Mouse (Mus musculus): Measurements from ENCODE around the gene Kdsr.
"Not testable (repeated sequence)": the region's sequence is repeated elsewhere in the genome, so short reads cannot be mapped to it uniquely, and the experiment has no call there.

Kdsr gene

DNA sequence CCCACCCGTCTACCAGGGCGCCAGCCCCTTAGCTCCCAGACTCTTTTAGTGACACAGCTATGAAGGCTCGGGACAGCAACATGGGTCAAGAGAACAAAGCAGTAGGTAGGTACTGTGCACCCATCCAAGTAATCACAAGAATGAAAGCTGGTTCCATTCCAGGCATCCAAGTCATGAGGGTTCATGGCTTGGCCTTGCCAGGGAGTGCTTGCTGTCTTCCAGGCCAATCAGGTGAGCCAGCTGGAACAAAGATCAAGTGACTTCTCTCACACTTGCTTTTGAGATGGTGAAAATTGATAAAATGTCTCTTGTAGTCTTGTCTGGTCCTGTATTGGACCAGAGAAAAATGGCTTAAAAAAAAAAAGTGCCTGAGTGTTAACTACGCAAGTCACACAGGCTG lies 18.8 kb downstream of the Kdsr start:
- no peak for DNase-seq (ENCODE audit: inconsistent age in 2 of 2, low spot score in 1 of 2)

- DNase-seq (ENCODE audit: inconsistent age in 2 of 2, low spot score in 1 of 2), result no peak
Observed at GRCm38 (mm10) chr1:106739810-106740209, 19.7 kb downstream of the Kdsr start.

GRCm38 (mm10) chr1:106738092-106738491 lies 21.4 kb downstream of the Kdsr start:
- DNase-seq (ENCODE audit: inconsistent age in 2 of 2, low spot score in 1 of 2), result no peak

DNA sequence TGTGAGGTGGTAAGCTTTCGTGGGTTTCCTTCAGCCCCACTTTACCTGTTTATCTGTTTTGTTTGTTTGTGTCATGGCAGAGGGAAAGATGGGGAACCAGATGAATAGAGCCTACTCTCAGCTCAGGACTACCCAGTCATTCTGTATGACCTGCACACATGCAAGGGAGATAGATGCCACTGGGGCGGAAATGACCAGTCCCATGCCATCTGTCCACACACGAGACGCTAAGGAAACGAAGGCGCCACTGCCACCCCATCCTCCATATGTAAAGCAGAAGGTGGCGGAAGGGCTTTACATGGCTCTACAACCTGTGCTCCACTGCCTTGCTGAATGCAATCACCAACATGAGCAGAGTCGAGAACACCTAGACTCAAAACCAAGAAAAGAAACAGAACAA lies 23.3 kb downstream of the Kdsr start:
- no peak for DNase-seq (ENCODE audit: inconsistent age in 2 of 2, low spot score in 1 of 2)

DNA sequence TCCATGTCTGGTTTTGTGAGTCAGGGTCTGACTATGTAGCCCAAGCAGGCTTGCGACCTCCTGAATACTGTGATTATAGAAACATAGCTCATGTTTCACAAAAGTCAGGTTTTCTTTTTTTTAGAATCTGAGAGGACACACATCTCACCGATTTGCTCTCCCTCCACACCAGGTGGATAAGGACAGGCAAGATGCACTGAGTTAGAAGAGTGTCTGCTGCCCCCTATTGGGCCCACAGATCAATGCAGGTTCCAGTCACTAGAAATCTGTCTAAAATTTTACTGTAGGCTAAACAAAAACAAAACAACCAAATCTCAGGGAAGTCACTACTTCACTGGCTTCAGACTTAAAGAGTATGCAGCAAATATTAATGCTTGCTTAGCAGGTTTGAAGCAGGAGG lies 23.9 kb downstream of the Kdsr start:
- peak; percentile 13 to 65 for DNase-seq (ENCODE audit: inconsistent age in 2 of 2, low spot score in 1 of 2)

GRCm38 (mm10) chr1:106722061-106722460 lies 37.5 kb downstream of the Kdsr start:
- no peak for DNase-seq (ENCODE audit: inconsistent age in 2 of 2, low spot score in 1 of 2)

GRCm38 (mm10) chr1:106717736-106718135 lies 41.8 kb downstream of the Kdsr start:
- DNase-seq (ENCODE audit: inconsistent age in 2 of 2, low spot score in 1 of 2), result not testable (repeated sequence)

- DNase-seq (ENCODE audit: inconsistent age in 2 of 2, low spot score in 1 of 2), result peak; percentile 62 to 89
Observed at GRCm38 (mm10) chr1:106717071-106717601, 42.4 kb downstream of the Kdsr start.

- DNase-seq (ENCODE audit: inconsistent age in 2 of 2, low spot score in 1 of 2), result no peak
Observed at GRCm38 (mm10) chr1:106716141-106716540, 43.4 kb downstream of the Kdsr start.

DNA sequence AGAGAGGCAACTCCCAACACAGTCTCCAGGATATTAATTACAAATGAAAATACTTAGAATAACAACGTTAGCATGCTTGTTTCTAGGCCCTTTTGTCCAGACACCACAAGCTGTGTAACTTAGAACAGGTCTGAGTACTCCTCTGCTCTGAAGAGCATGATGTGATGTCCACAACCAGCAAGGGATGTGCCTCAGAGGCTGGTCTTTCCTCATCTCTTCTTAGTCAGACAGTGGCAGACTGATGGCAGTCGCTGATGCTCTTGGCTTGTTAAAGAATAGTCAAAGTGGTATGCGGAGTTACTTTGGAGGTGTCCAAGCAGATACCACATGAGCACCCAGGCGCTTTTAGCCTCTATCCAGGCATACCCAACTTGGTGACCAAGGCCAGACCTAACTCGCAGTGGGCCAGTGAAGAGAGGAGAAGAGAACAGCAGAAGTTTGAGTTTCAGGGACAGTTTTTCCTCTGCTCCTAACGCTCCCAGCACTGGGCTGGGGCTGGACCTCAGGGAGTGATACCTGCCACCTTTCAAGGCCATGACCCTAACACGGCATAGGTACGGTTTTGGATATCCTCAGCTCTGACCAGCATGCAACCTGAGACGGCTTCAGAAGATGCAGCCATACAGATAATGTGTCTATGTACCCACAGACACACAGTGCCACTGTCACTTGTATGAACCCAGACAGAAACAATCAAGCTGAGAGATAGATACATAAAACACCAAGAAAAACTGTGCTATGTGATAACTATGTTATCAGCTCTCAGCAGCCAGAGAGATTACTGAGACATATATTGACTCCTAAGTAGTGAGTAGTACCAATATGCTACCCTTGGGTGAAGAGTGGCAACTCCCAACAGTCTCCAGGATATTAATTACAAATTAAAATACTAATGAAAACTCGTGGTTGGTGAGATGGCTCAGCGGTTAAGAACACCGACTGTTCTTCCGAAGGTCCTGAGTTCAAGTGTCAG lies 44.1 kb downstream of the Kdsr start:
- DNase-seq (ENCODE audit: inconsistent age in 2 of 2, low spot score in 1 of 2), result peak in 1 of 2 experiments; percentile 35

DNA sequence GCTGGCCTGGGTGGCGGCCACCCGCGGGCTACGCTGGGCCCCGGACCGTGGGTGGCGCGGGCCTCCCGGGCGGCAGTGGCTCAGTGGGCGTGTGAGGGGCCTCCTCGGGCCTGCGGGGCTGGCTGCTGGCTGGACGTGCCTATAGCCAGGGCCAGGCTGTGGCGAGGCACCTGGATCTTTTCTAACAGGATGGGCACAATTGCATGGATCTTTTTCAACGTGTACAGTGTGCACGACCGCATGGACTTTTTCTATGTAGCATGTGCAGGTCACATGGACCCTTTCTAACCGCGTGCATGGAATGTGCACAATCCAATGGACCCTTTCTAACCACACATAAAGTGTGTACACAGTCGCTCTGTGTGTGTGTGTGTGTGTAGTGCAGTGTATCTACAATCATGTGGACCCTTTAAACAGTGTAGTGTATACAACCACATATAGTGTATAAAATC lies 45.0 kb downstream of the Kdsr start:
- DNase-seq (ENCODE audit: inconsistent age in 2 of 2, low spot score in 1 of 2), result no peak

DNA sequence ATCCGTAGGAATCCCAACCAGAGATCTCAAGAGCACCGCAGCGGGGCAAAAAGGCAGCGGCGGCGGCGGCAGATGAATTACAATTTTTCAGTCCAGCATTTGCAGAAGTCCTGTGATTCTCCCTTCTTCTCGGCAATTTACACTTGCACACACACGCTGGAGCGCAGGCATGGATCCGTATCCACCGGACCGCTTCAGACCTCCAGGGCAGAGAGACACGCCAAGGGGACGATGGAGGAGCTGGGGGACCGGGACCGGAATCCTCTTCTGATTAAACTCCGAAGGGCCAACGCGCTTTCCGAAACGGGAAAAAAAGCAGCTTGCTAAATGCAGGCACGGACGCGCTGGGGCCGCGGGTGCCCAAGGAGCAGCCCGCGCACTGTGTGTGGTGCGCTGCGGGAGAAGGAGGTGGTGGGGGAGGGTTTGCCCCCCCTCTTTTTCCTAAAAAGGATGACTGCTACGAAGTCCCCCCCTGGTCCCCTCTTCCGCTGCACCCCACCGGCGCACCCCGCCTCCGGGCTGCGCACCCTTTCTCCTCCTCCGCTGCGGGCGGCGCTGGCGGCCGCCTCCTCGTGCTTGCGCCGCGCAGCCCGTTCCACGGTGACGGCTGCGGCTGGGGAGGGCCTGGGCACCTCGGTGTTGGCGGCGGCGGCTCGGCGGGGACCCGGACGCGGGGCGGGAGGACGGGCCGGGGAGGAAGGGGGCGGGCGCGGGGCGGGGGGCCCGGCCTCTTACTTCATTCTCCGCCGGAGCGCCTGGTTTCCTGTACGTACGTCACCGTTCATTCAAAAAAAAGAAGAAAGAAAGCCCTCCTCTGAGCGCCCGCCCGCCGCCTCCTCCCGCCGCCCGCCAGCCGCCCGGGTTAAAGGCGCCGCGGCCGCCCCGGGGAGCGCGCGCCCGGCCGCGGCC lies 45.7 kb downstream of the Kdsr start, which contains the start of gene Bcl2:
TSS of gene Bcl2 (minus strand) at position 654 of the 909 bp plus-strand sequence.
- peak; percentile 83 to 93 for DNase-seq (ENCODE audit: inconsistent age in 2 of 2, low spot score in 1 of 2)

- peak; percentile 55 to 79 for DNase-seq (ENCODE audit: inconsistent age in 2 of 2, low spot score in 1 of 2)
Observed at GRCm38 (mm10) chr1:106712330-106712729, 47.2 kb downstream of the Kdsr start.

- DNase-seq (ENCODE audit: inconsistent age in 2 of 2, low spot score in 1 of 2), result no peak
Observed at GRCm38 (mm10) chr1:106711356-106712125, 48.0 kb downstream of the Kdsr start.

- no peak for DNase-seq (ENCODE audit: inconsistent age in 2 of 2, low spot score in 1 of 2)
Observed at GRCm38 (mm10) chr1:106710202-106710601, 49.3 kb downstream of the Kdsr start.

- DNase-seq (ENCODE audit: inconsistent age in 2 of 2, low spot score in 1 of 2), result no peak
Observed at GRCm38 (mm10) chr1:106707036-106707880, 52.3 kb downstream of the Kdsr start.

GRCm38 (mm10) chr1:106703183-106703582 lies 56.3 kb downstream of the Kdsr start:
- DNase-seq (ENCODE audit: inconsistent age in 2 of 2, low spot score in 1 of 2), result no peak

DNA sequence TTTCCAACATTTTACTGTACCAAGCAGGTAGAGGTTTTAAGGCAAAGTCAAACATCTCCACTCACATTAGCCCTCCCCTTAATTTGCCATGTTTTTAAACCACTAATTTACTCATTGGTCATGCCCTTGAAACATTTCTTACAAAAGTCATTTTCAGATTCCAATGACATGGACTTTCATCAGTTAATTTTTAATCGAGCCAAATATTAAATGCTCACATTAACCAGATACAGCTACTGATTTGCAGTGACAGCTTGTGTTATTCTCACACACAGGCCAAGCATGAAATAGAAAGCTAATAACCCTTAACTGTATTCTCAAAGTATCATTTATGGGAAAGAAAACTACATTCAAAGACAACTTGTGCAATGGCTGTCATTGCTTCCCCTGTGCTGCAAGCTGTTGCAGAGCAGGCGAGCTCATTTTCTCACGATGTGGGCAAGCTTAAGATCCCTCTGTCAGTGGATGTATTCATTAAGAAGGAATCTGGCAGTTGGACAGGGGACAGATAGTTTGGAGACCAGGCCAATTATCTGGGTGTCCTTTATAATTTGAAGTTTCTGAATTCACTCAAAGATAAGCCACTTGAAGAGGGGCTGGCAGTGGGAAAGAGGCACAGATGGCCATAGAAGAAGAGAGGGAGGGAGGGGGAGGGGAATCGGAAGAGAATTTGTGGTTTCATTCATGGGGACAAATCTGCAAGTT lies 56.9 kb downstream of the Kdsr start:
- no peak for DNase-seq (ENCODE audit: inconsistent age in 2 of 2, low spot score in 1 of 2)
